Mouse (Mus musculus): ENCODE results near the gene Spout1.
A peak's percentile ranks its signal among the peaks of the same experiment; 100 is the strongest.

Spout1 gene

DNA sequence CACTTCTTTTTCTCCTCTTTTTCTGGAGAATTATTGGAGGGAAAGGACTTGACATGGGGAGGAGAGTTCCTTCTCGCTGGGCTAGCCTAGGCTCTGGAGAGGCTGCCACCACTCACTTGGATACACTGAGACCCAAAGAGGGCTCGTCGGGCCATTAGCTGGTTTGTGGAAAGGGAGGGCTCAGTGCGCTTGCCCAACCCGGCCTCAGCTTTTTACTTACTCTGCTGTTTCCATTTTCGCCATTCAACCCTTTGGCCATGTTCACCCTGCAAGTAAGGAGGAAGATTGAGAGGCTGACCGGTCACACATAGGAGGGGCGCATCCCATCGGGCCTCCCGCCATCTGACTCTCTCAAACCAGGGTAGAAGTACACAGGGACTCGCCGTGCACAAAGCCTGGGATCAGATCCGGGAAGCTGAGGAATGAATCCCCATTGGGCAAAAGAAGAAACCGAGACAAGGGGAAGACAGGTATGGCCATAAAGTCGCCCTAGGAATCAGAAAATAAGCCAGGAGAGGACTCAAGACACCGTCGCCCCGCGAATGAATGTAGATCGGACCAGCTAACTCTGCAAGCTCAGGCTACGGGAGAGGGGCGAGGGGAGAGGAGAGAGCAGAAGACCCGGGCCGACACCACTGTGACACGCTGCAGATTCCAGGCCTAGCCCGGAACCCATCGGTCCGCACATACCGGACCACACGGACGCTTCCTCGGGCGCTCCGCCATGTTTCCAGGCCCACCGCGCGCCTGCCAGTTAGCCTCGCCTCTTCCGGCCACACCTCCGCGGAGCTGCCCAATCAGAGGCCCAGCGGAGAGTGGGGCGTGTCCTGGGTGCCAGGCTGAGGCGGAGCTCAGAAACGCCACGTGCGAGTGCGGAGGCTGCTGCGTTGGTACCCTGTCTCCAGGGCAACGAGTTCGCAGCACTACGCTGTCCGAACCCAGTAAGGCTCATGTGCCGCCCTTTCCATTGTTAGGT, at the start of gene Spout1:
Gene Spout1 (minus strand): TSS at position 760 of the 976 bp plus-strand sequence.
- peak; percentile 96 for DNase-seq (ENCODE audit: low spot score in 2 of 2)

DNA sequence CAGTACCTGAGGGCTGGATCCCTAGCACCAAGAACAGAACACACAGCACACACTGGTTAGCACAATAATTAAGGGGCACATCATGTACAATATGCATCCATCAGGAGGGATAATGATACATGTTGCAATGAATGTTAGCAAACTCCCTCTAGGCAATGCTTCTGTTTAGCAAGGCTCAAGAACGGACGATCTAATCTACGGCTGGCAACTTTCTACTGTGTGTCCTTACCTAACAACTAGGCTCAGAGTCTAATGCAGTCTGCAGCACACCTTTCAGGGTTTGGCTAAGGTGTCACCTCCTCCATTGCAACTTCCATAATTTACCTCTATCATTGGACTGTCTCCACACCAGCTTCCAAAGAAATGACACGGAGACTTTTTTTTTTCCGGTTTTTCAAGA, 38.0 kb upstream of the Spout1 start:
- DNase-seq (ENCODE audit: low spot score in 2 of 2): no peak

DNA sequence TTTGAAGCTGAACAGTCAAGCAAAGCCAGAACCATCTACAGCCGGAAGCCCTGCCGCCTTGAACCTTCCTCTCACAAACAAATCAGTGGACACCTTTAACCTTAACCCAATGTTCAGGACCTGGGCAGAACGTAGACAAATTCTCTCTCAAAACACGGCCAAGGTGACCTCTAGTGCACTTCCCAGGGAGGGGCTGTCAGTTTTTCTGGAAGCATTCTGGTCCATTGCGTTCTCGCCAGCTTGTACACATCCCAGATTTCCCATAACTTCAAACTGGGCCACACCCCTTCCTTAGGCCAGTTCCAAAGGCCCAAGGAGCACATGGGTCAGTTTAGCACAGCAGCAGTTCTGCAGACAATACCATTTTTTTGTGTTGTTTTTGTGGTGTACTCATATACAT, 37.2 kb upstream of the Spout1 start:
- DNase-seq (ENCODE audit: low spot score in 2 of 2): no peak

DNA sequence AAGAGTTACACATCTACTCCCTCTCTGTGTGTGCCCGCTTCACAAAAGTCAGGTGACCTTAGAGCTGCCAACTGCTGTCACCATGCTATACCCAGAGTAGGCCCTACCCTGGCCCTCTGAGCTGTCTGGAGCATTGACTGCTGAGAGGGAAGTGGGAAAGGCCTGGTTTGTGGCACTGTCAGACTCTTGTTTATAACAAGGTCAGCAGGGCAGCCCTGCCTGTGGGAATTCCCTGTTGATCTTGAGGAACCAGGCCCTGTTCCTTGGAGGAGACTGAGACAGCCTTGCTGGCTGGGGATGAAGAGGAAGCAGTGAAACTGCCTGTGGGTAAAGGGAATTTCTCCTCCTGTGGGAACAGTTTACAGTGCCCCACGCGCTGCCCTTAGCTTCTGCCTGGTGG, 36.5 kb upstream of the Spout1 start:
- no peak for DNase-seq (ENCODE audit: low spot score in 2 of 2)

DNA sequence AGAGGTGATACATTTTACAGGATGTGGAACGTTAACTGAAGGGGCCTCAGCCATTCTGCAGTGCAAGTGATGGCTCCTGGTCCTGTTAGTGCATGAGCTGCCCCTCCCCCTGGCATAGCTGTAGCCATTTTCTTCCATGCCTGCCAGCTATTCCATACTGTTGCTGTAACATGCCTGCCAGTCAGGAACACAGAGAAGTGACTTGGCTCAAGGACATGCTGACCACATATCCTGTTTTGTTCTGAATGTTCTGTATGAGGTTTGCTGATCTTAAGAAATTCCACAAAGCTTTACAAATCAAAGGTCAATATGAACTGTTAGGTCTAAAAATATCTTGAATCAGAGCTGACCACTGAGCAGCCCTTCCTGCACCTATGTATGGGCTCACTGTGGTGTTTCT, 34.7 kb upstream of the Spout1 start:
- no peak for DNase-seq (ENCODE audit: low spot score in 2 of 2)

DNA sequence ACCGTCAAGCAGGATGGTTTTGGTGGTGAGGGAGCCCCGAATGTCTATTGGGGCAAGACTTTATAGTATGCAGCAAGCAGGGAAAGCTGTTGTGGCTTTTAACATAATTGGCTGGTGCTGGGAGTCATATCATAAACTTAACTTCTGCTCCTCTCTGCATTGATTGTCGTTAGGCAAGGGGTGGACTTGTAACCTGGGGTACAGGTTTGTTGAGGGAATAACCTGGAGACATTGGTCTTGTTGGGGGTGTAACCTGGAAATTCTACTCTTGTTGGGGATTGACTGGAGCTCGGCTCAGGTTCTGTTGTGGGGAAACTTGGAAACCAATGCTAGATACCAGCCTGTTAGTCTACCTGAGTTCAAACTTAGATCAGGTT, 33.9 kb upstream of the Spout1 start:
- DNase-seq (ENCODE audit: low spot score in 2 of 2): no peak

DNA sequence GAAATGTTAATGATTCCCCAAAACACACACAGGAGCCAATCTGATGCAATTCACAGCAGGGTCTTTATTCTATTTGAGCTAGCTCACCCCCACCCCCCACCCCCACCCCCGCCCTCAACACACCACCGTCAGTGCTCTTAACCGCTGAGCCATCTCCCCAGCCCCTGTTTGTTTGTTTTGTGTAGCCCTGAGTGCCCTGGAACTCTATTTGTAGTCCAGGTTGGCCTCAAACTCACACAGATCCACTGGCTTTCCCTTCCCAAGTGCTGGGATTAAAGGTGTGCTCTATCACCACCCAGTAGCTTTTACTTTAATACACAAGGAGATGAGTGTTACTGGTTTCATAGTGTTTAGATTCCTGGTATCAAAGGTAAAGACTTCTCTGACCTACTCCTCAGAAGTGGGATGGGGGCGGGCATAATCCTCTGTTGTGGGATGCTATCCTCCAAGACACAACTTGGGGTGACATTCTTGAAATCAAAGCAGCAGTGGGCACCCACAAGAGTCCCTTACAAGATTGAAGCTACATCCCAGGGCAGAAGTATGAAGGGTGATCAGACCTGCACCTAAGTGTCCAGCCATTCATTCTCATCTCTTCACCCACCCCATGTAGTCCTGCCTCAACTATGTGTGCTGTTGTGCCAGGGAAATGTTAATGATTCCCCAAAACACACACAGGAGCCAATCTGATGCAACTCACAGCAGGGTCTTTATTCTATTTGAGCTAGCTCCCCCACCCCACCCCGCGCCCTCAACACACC, 33.3 kb upstream of the Spout1 start:
- no peak for DNase-seq (ENCODE audit: low spot score in 2 of 2)

DNA sequence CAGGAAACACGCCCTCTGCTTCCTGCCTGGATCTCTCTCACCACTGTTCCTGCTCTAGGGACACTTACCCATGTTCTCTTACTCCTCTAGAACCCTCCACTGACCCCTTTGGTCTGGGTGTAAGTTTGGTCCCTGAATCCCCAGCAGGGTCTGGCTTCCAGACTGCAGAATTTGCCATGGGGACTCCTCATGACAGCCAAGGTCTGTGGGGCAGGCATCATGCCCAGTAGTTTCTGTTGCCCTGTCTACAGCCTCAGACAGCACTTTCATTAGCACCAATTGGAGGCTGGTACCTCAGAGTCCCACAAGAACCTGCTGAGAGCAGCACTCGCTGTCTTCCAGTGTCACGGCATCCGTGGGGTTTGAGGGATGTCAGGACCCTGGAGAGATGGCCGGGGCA, 29.6 kb upstream of the Spout1 start:
- DNase-seq (ENCODE audit: low spot score in 2 of 2): no peak

DNA sequence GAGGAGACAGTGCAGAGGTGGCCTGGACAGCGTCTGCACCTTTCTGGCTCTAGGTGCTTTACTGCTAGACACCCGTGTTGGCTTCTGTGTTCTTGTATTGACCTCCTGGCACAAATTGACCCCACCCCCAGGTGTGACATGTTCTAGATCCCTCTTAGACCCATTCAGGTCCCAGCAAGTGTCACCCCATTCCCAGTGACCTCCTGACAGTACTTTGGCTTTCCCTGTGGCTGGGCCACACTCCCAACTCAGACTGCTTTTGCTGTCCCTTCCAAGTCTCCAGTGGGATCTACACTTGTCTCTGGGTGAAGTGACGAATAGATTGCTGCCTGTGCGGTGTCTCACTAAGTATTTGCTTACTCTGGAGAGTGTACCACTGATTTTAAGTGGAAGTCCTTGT, 29.1 kb upstream of the Spout1 start:
- no peak for DNase-seq (ENCODE audit: low spot score in 2 of 2)

DNA sequence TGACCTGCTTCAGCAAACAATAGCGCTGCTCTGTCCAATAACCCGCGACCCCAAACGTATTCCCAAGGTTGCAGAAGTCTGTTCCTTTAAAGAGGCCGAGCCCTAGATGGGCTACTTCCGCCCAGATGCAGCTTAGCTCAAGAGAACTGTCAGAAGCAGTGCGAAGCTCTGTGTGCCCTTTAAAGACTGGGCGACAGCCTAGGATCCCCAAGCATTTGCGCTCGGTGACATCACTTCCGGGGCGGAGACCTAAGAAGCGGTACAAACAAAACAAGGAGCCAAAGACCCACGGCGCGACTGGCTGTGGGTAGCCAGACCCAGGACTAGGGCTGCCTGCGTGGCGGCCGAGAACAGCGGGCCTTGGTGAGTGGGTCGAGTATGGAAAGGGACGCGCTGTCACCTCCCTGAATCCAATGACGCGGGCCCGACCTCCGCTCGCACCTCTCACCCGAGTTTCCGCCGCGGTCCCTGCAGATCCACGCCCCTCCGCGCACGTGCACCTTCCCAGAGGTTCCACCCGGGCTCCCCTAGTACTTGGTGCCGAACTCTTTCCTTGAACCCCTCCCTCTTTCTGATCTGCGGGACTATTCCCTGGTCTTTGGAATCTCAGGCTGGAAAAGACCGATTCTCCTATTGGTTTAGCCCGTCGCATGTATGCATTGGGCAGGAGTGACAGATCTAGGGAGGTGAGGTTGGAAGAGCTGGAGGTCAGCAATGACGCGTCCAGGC, 27.5 kb upstream of the Spout1 start, which contains the start of gene Kyat1:
Gene Kyat1 (minus strand): TSS at position 219 of the 729 bp plus-strand sequence.
- DNase-seq (ENCODE audit: low spot score in 2 of 2): peak; percentile 90 to 95

DNA sequence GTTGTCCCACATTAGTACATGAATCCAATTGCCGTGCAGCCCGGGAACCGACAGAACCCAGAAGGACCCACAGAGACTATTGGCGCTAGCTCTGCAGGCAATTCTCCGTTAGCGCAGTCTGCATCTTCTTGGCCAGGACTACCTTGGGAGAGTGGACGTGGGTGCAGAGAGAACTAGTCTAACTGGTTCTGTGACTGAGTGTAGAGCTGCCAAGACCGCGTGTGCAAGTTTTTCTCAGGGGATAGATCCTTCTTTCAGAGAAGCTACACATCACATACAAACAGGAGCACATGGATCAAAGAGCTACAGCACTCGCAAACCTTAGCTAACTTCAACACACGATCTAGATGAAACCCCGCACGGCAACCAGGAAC, 27.0 kb upstream of the Spout1 start:
- peak in 1 of 2 experiments; percentile 37 for DNase-seq (ENCODE audit: low spot score in 2 of 2)

DNA sequence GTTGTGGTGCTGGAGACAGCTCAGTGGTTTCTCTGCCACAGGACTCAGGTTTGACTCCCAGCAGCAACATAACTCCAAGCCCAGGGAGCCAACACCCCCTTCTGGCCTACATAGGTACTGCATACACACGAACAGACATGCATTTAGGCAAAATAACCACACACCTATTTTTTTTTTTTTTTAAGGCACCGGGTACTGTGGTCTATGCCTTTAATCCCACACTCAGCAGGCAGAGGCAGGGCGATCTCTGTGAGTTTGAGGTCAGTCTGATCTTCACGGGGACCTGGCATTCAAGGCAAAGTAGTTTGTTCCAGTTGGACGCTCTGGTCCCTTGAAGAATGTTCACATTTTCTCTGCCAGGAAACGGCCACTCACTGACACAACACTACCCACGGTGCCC, 25.2 kb upstream of the Spout1 start:
- DNase-seq (ENCODE audit: low spot score in 2 of 2): no peak

DNA sequence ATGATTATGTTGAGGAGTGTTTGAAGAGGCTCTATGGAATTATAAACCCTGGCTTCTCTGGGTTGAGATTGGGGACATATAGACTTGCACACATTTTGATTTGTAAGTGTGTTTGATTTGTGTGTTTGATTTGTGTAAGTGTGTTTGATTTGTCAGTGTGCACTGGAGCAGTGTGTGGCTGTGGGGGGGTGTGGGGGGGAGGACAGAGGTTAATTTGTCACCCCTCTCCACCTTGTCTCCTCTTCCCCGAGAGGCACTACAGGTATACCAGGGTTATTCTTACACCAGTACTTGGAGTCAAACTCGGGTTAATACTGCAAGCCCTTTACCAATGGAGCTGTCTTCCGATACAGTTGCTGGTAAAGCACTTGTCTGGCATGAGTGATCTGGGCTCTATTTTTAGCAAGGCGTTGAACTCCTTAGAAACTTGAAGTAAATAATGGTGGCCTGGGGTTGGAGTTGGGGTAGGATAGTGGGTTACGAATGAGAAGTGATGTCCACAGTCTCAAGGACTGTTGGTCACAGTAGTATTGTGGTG, 22.2 kb upstream of the Spout1 start:
- DNase-seq (ENCODE audit: low spot score in 2 of 2): no peak

DNA sequence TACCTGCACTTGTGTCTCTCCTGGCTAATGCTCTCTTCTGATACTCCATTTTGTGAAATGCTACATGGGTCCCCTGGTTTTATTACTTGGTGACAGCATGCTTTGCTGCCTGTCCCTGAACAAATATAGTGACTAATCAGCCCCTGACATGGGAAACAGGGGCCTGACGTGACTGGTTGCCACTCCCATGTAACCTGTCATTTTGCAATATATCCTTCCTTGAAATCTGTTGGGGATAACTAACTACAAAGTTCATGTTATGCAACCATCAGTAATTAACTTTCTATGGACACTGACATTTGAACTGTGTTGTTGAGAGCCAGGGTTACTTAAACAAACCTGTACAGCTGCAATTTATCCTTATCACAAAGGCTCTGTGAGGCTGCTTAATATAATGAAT, 21.7 kb upstream of the Spout1 start:
- DNase-seq (ENCODE audit: low spot score in 2 of 2): no peak

DNA sequence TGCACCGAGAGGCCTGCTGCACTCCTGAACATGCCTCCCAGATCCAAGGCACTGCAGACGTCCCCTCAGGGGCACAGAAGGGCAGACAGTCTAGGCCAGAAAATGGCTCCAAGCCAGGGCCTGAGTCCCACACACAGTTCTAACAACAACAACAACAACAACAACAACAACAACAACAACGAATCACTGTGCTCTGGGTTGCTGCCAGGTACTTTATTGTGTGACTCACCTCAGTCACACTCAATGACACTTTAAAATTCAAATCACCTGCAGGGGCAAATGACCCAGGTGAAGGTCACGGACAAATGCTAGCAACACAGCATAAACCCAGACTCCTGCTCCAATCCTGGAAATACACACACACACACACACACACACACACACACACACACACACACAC, 19.8 kb upstream of the Spout1 start:
- DNase-seq (ENCODE audit: low spot score in 2 of 2): no peak

DNA sequence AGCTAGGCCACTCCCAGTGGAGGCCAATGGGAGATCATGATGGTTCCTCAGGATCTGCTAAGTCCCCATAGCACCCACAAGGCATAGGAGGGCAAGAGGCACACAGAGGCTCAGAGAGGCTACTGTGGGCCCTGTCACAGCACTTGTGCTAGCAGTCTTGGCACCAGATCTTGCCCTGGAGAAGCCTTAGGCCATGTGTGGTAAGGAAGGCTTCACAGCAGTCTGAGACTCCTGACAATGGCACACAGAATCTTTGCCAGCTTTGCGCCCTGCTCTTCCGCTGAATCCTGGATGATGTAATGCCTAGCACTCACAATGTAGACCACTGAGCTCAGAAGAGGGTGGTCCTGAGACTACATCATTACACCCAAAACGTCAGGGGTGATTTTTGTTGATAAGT, 16.4 kb upstream of the Spout1 start:
- DNase-seq (ENCODE audit: low spot score in 2 of 2): no peak

DNA sequence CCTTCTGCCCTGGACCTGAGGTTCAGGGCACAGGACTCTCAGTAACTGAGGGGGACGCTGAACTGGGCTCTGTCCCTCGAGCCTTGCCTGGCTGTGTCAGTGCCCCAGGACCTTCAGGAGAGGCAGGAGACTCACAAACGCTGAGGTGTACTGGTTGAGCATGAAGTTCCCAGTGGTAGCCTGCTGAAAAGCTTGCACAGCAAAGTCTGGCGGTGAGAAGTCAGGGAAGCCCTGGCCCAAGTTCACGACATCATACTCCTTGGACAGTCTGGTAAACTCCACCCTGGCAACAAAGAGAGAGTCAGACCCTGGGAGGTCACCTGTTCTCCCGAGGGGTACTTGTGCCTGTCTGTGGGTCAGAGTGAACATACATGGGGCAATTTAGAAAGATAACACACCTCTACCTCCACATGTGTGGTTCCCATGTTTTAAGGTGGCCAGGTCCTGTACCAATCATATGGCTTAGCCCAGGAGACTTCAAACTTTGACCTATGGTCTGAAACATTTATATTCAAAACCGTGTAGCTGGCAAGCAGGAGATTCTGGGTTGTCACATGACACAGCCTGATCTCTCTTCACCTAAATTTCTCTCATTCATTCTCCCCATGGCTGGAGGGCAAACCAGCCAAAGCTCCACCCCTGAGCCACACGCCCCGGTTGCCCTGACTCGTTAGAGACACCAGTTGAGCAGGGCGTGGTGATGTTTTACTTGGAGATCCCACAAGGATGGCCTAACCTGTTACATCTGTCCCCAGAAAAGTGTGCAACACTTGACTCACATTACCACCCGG, 13.7 kb upstream of the Spout1 start:
- no peak for DNase-seq (ENCODE audit: low spot score in 2 of 2)

DNA sequence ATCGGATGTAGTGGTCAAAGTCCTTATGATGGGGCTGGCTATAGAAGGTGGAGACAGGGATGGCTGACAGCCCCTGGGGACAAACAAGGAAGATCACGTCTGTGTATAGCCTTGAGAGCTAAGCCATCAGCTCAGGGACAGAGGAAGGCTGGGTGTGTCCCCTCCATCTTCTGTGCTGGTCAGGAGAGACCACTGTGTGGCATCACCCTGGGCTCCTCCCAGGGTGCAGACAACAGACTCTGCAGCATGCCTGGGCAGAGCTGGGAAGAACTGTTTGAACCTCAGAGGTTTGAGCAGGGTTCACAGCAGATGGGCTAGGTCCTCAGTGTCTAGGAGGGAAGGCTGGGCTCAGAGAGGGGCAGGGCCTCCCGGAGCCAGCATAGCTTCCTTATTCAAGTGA, 7.4 kb upstream of the Spout1 start:
- no peak for DNase-seq (ENCODE audit: low spot score in 2 of 2)

DNA sequence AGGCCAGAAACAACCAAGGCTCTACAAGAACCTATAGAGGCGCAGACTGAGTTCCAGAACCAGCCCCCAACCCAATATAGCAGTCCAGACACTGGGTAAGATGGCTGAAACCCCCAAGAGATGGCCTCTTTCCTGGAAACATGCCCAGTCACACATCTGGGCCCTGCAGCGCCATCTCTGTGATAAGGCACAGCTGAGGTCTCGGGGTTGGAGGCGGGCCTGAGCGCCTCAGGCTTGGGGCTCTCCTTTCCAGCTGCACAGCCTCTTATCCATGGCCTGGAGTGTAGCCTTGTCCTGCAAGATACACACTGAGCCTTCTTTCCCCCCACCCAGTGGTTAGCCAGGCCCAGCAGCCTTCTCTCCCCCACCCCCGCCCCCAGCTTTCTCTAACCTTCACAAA, 7.0 kb upstream of the Spout1 start:
- no peak for DNase-seq (ENCODE audit: low spot score in 2 of 2)

DNA sequence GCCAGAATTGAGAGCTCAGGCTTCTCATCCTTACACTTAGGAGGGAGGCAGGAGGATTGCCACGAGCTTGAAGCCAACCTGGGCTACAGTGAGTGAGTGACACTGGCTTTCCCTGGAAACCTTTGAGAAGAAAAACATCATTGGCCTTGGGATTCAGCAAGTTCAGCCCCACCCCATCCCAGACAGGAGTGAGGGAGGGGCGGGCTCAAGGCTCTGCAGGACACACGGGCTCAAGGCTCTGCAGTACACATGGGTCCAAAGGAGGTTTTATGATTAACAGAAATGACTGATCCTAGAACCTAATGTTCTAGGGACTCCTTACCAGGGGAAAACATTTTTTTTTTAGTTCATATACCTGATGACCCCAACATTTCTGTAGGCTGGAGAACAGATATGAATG, 5.5 kb upstream of the Spout1 start:
- DNase-seq (ENCODE audit: low spot score in 2 of 2): no peak

DNA sequence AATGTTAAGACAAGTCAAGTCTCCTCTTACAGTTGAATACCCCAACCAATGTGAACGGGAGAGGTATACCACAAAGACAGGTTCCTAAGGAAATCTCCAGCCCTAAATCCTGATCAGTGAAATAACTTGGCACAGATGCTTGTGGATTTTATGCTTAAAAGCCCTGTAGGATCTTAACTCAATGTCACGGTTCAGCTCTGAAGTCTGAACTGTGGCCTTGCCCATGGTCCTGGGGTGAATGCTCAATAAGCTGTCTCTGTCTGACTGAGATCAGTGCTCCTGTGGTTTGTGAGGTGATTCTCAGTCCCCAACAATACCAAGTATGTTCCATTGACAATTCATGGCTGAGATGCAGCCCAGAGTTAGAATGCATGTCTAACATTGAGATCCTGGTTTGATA, 4.2 kb upstream of the Spout1 start:
- DNase-seq (ENCODE audit: low spot score in 2 of 2): no peak
